Mouse (Mus musculus): ENCODE measurements around the gene Nhsl2. TPM values are rescaled to one million over a fixed set of nuclear protein-coding genes. Genes with fewer than 3 reads are reported as not detected.

The Nhsl2 gene
- polyA plus RNA-seq, 1 experiment from 2014 or later = 4.5 TPM

- Histone ChIP-seq H3K9ac (replicated peaks; ENCODE audit: low read depth, low read length) (no peak overlapping the region), H3K9me3 (ENCODE audit: control insufficient read depth, low read length) (no peaks in the 10 kb centered on the region), H3K4me2 (ENCODE audit: low read depth, low read length) (no peak overlapping the region), H3K4me3 (ENCODE audit: low read depth, low read length) (no peak overlapping the region), H3K36me3 (ENCODE audit: control insufficient read depth, insufficient read depth, low read length) (no peaks in the 10 kb centered on the region), H3K27me3 (ENCODE audit: control insufficient read depth, insufficient read depth, low read length) (no peaks in the 10 kb centered on the region), H3K4me1 (ENCODE audit: control insufficient read depth, insufficient read depth, low read length) (no peaks in the 10 kb centered on the region), H3K27ac (ENCODE audit: low read depth, low read length) (no peak overlapping the region)
- ATAC-seq (ENCODE audit: low read depth) = no peak
- WGBS = 89% methylated on average over 1 of the region's 1 CpGs
These were observed 292.0 kb downstream of the Nhsl2 start for GRCm38 (mm10) chrX:102141157-102141556.

Small RNAs within 50 kb of the gene (microRNA-seq; reads per million reads assigned to microRNA genes)
- not detected for gene Gm27843

Other genes with a start within 250 kb of the Nhsl2 start
- 273 and 274 TPM in 2 replicates for gene Ogt, start 209.3 kb upstream of the Nhsl2 start, polyA plus RNA-seq (2014; fragmentation: Nextera tagmentation; extraction: Ambion mirVana)
- gene Cxcr3, start 115.1 kb upstream of the Nhsl2 start, polyA plus RNA-seq (2014; fragmentation: Nextera tagmentation; extraction: Ambion mirVana) = 0.15 TPM in 1 of 2 replicates, not detected in the other
- not detected in 2 replicates for gene Gm4779, start 55.0 kb upstream of the Nhsl2 start, polyA plus RNA-seq (2014; fragmentation: Nextera tagmentation; extraction: Ambion mirVana)
- not detected in 2 replicates for gene 8030474K03Rik, start 54.7 kb upstream of the Nhsl2 start, polyA plus RNA-seq (2014; fragmentation: Nextera tagmentation; extraction: Ambion mirVana)
- 3.3 and 3.9 TPM in 2 replicates for gene Rtl5, start 221.9 kb downstream of the Nhsl2 start, polyA plus RNA-seq (2014; fragmentation: Nextera tagmentation; extraction: Ambion mirVana)

All from neural tube, embryonic 14.5 days (tissue).